Mouse (Mus musculus): ENCODE measurements around the gene Cycs.

DNA sequence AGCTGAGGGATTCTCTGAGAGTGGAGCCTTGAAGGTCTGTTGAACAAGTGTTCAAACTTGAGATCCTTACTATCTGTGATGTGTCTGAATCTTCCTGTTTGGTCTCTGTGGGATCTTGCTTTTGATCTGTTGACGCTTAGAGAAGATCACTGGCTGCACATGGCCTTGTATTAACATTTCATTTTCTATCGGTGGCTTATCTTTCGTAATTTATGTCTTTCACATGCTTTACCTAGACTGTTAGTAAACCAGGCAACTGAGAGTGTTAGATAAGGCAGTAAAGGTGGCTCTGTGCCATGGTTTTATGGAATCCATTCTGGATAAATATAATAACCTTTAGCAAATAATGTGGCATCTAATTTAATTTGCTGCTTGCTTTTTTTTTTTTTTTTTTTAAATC is 23.9 kb upstream of the Cycs start:
- no peak for TF ChIP-seq EP300 (IDR thresholded peaks at IDR 0.05; ENCODE audit: low read depth)
- TF ChIP-seq CTCF (IDR thresholded peaks at IDR 0.05; ENCODE audit: low read depth): no peak

Measured in liver, embryonic 14.5 days (tissue).